Mouse (Mus musculus) myocyte (in vitro differentiated cells): Measurements from ENCODE around the gene Klc2.

Source experiments
- MYOG ChIP-seq, 3 experiments: IDR thresholded peaks; one replicate each; pipeline ENCODE4 v1.6.1; 2011; ENCODE audit warnings: control low read depth in 2 of 3, low read depth in 2 of 3, mild to moderate bottlenecking in 2 of 3; ENCODE audit not compliant: insufficient read length in 2 of 3, control insufficient read depth in 1 of 3, insufficient read depth in 1 of 3
- POLR2A ChIP-seq: IDR thresholded peaks from one replicate; pipeline ENCODE4 v1.6.1; 2011; ENCODE audit warnings: low read depth, mild to moderate bottlenecking, control low read depth, moderate library complexity; ENCODE audit not compliant: insufficient read length

DNA sequence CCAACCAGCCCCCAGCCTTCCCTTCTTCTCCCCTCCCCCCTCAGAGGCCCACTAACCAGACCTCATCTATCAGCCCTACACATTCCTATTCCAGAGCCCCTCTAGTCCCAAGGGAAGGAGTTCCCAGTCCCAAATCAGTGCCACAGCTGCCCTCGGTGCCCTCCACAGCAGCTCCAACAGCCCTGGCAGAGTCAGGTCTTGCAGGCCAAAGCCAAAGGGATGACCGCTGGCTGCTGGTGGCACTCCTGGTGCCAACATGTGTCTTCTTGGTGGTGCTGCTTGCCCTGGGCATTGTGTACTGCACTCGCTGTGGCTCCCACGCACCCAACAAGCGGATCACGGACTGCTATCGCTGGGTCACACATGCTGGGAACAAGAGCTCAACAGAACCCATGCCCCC lies 48.4 kb downstream of the Klc2 start:
- TF ChIP-seq MYOG (IDR thresholded peaks at IDR 0.05; ENCODE audit: control insufficient read depth in 1 of 3, insufficient read depth in 1 of 3, insufficient read length in 2 of 3, low read depth in 2 of 3) (no peak), POLR2A (no peak)
